Mouse (Mus musculus) lung, postnatal 0 days (tissue): ENCODE data around the gene Gm45618. TPM values are rescaled to one million over a fixed set of nuclear protein-coding genes. Genes with fewer than 3 reads are reported as not detected.
"Not testable (repeated sequence)": the region's sequence is repeated elsewhere in the genome, so short reads cannot be mapped to it uniquely, and the experiment has no call there.

ENCODE experiments used
- ATAC-seq: fragments of 200-750 bp; cut with Nextera tagmentation; 2 replicates; pipeline ENCODE4 v1.8.0; 2017; ENCODE audit warnings: moderate library complexity
- DNase-seq: peaks from one replicate; pipeline ENCODE4 v3.0.0-alpha.2; 2016; ENCODE audit warnings: low spot score
- H3K27ac ChIP-seq: fragments of 300-500 bp; sonication (generic); 2 replicates; pipeline ENCODE4 v1.5.1; 2014; ENCODE audit warnings: antibody characterized with exemption, mild to moderate bottlenecking, low read length, mixed read lengths
- H3K27me3 ChIP-seq: fragments of 300-500 bp; sonication (generic); replicated peaks from 2 replicates; pipeline ENCODE4 v1.6.1; 2014; ENCODE audit warnings: low read length, mixed read lengths; ENCODE audit not compliant: insufficient read depth
- H3K36me3 ChIP-seq: fragments of 300-500 bp; sonication (generic); 2 replicates; pipeline ENCODE4 v1.6.1; 2014; ENCODE audit warnings: low read length, mixed read lengths; ENCODE audit not compliant: insufficient read depth
- H3K4me1 ChIP-seq: fragments of 300-500 bp; sonication (generic); 2 replicates; pipeline ENCODE4 v1.6.1; 2014; ENCODE audit warnings: antibody characterized with exemption, low read depth, low read length, mixed read lengths; ENCODE audit not compliant: insufficient read depth
- H3K4me2 ChIP-seq: fragments of 300-500 bp; sonication (generic); replicated peaks from 2 replicates; pipeline ENCODE4 v1.6.1; 2014; ENCODE audit warnings: low read depth, mild to moderate bottlenecking, low read length, moderate library complexity, mixed read lengths
- H3K4me3 ChIP-seq: fragments of 300-500 bp; sonication (generic); 2 replicates; pipeline ENCODE4 v1.5.1; 2014; ENCODE audit warnings: low read depth, low read length
- H3K9ac ChIP-seq: fragments of 300-500 bp; sonication (generic); replicated peaks from 2 replicates; pipeline ENCODE4 v1.6.1; 2014; ENCODE audit warnings: low read depth, mild to moderate bottlenecking
- H3K9me3 ChIP-seq: fragments of 300-500 bp; sonication (generic); 2 replicates; pipeline ENCODE4 v1.6.1; 2016; ENCODE audit warnings: low read length, mixed read lengths
- CTCF ChIP-seq: IDR thresholded peaks from 2 replicates; pipeline ENCODE4 v1.5.1; 2016; ENCODE audit warnings: antibody characterized with exemption, mild to moderate bottlenecking
- EP300 ChIP-seq: IDR thresholded peaks from 2 replicates; pipeline ENCODE4 v1.6.1; 2016; ENCODE audit warnings: antibody characterized with exemption, mild to moderate bottlenecking, control low read depth
- WGBS: fragments of 180-500 bp; shearing (Covaris S2); extraction: QIAGEN DNeasy Blood & Tissue Kit; methylation state at CpG from one replicate; pipeline ENCODE4 v1.1.7; 2014; 5-methylcytosine and 5-hydroxymethylcytosine counted together
- polyA plus RNA-seq: library from polyadenylated mRNA; unstranded; fragments of >200 nt; fragmentation: Nextera tagmentation; extraction: Ambion mirVana; gene quantifications from 2 replicates; pipeline ENCODE4 v1.2.1, GENCODE M21; 2015

The Gm45618 gene
- polyA plus RNA-seq: not detected in 2 replicates

GRCm38 (mm10) chr7:142120629-142121028 lies at the start of gene Gm45618:
Gm45618 (minus strand) TSS chr7:142120729.
- DNase-seq, H3K27ac ChIP-seq, ATAC-seq, H3K9me3 ChIP-seq, H3K4me2 ChIP-seq, H3K36me3 ChIP-seq, H3K4me1 ChIP-seq, H3K9ac ChIP-seq, H3K27me3 ChIP-seq, H3K4me3 ChIP-seq: not testable (repeated sequence)
- 56% methylated on average over 1 of the region's 1 CpGs for WGBS

DNA sequence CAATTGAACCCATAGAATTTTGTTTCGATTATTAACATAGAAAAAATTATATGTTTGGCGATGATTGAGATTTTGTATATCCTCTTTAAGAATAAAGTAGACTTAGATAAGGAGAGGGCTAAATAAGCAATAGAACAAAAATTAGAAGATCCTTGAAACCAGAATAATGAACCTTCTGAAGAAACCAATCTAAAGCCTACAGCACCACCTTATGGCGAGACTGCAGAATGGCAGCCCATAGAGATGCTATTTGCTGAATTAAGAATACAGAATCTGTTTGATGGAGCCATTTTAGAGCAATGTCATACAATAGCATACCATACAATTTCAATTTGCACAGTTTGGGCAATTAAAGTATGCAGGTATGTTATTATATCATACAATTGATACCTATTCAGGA lies 49.3 kb upstream of the Gm45618 start:
- no peaks in the 10 kb centered on the region for H3K36me3 ChIP-seq
- no peaks in the 10 kb centered on the region for H3K9me3 ChIP-seq
- H3K27ac ChIP-seq: no peak overlapping the region
- DNase-seq: peak; percentile 12
- H3K4me3 ChIP-seq: no peak overlapping the region
- H3K4me2 ChIP-seq: no peak overlapping the region
- no peaks in the 10 kb centered on the region for H3K4me1 ChIP-seq
- ATAC-seq: no peak
- WGBS: 46% methylated on average over 3 of the region's 3 CpGs
- no peak for TF ChIP-seq EP300
- peak; percentile 71 for TF ChIP-seq CTCF
- no peak overlapping the region for H3K9ac ChIP-seq
- no peaks in the 10 kb centered on the region for H3K27me3 ChIP-seq

- DNase-seq, H3K9me3 ChIP-seq, H3K27ac ChIP-seq, H3K4me3 ChIP-seq, ATAC-seq, H3K27me3 ChIP-seq, H3K9ac ChIP-seq, H3K36me3 ChIP-seq, H3K4me2 ChIP-seq, H3K4me1 ChIP-seq: not testable (repeated sequence)
These were observed 45.1 kb upstream of the Gm45618 start, which contains the start of gene Gm4553 for GRCm38 (mm10) chr7:142165639-142166038. Gm4553 (minus strand) TSS chr7:142165739.

- H3K4me1 ChIP-seq: no peaks in the 10 kb centered on the region
- H3K4me2 ChIP-seq: no peak overlapping the region
- DNase-seq: no peak
- H3K27ac ChIP-seq: no peak overlapping the region
- no peaks in the 10 kb centered on the region for H3K36me3 ChIP-seq
- no peaks in the 10 kb centered on the region for H3K9me3 ChIP-seq
- H3K4me3 ChIP-seq: no peak overlapping the region
- WGBS: 94% methylated on average over 3 of the region's 3 CpGs
- ATAC-seq: no peak
- H3K9ac ChIP-seq: no peak overlapping the region
- no peaks in the 10 kb centered on the region for H3K27me3 ChIP-seq
- TF ChIP-seq CTCF: no peak
- TF ChIP-seq EP300: no peak
These were observed 38.8 kb upstream of the Gm45618 start for GRCm38 (mm10) chr7:142159366-142159765.

DNA sequence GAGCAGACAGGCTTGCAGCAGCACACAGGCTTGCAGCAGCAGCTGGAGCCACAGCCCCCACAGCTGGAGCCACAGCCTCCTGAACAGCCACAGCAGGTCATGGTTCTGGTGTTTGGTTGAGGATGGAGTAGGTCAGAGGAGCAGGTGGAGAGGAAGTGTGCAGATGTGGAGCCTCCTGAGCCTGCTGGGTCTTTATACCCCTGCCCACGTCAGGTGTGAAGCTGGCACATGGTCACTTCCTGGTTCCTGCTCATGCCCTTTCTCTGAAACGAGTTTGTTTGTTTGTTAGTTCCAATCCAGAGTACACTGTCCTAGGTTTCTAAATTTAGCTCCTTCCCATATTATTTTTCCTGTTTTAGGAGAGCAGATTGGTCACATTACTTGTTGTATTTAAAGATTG lies 36.5 kb upstream of the Gm45618 start, which contains the start of gene Gm29735:
Gene Gm29735, minus strand, starts transcription at position 101 of the 400 bp plus-strand sequence.
- WGBS: 27% methylated on average over 2 of the region's 2 CpGs
- H3K27me3 ChIP-seq, H3K4me3 ChIP-seq, H3K4me2 ChIP-seq, DNase-seq, ATAC-seq, H3K9ac ChIP-seq, H3K27ac ChIP-seq, H3K9me3 ChIP-seq, H3K4me1 ChIP-seq, H3K36me3 ChIP-seq: not testable (repeated sequence)

- Histone ChIP-seq H3K4me3 (no peak overlapping the region), H3K27me3 (no peaks in the 10 kb centered on the region), H3K4me1 (no peaks in the 10 kb centered on the region), H3K27ac (no peak overlapping the region), H3K9me3 (no peaks in the 10 kb centered on the region), H3K36me3 (no peaks in the 10 kb centered on the region), H3K4me2 (no peak overlapping the region), H3K9ac (no peak overlapping the region)
- TF ChIP-seq EP300 (no peak), CTCF (no peak)
- ATAC-seq: no peak
- DNase-seq: no peak
- WGBS: 28% methylated on average over 1 of the region's 1 CpGs
These were observed 34.8 kb upstream of the Gm45618 start for GRCm38 (mm10) chr7:142155308-142155707.

DNA sequence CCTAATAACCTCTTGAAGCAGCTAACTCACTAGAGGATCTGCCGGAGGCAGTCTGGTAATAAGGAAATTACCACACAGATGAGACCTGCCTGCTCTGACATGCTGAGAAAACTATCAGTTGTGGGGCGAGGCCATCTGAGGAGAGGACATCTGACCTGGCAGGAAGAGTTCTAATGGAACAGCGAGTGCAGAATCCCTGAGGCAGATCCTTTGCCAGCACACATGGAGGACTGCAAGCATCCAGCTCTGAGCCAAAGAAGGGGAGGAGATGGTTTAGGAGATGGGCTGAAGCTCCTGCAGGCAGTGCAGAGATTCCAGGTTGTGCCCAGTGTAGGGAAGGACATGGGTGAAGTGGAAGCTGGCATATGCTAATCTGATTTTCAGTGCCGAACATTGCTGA lies 31.7 kb upstream of the Gm45618 start:
- Histone ChIP-seq H3K9me3 (no peaks in the 10 kb centered on the region), H3K27ac (no peak overlapping the region), H3K4me3 (no peak overlapping the region), H3K9ac (no peak overlapping the region), H3K4me2 (no peak overlapping the region), H3K27me3 (no peaks in the 10 kb centered on the region), H3K36me3 (no peaks in the 10 kb centered on the region), H3K4me1 (no peaks in the 10 kb centered on the region)
- no peak for ATAC-seq
- no peak for DNase-seq
- WGBS: 80% methylated on average over 4 of the region's 4 CpGs
- no peak for TF ChIP-seq EP300
- TF ChIP-seq CTCF: no peak
